Mouse (Mus musculus): ENCODE measurements around the gene Cfap298.

Cfap298 gene

DNA sequence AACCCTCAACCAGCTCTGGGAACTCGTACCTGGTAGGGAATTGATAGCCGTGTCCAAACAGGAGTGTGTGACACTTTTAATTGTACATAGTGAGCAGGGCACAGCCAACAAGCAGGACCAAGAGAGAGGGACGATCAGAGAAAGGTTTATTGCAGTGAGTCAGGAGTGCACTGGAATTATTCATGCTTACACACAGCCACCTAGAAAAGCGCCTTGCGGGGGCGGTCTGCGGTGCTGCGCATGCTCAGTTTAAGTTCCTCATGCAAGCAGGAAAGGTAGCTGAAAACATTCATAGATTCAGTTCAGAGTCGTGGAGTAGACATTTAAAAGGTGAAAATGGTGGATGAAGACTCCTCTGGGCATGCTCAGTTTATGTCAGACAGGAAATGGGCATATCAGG lies 44.2 kb downstream of the Cfap298 start:
- POLR2A ChIA-PET = interaction anchor here in 2 of 4 experiments (0.6 to 1.1 kb wide), 3 partner anchors 12 to 19 kb away, joined by 3 to 5 read pairs (median 3); no protein-coding TSS in a partner anchor
- CTCF ChIA-PET = interaction anchor here in 1 of 4 experiments (0.6 kb wide), 1 partner anchor 405 kb away, joined by 3 read pairs; no protein-coding TSS in a partner anchor

DNA sequence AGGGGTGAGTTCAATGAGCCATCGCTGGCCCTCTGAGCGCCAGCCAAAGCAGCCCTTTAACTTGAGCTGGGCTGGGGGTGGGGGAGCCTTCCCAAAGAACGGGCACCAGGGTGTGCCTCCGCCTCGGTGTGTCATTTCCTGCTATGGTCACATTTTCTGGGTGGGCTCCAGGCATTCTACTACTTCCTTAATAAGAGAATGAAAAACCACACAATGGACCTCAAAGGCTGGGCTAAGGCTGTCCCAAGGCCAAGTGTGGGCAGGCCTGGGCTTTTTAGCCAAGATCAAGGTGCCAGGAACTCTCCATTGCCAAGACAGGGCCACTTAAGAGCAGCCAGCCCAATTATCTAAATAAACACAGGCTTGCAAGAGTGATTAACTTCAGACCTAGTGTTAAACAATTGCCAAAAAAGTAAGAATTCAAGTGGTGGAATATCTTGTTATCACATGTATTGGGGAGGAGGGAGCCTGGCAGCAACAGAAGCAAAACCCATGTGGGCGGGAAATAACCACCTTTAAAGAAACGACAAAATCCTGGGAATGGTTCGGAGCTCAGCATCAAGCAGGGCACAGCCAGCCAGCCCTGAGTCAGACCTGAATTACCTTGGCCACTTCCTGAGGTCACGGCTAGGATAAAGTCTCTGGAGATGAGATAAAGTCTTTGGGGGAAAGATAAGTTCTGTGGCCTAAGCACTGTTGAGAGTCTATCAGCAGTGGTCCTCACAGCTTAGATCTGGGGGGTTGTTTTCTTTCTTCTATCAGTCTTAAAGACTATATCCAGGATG lies 48.9 kb downstream of the Cfap298 start:
- POLR2A ChIA-PET = interaction anchor here in 1 of 4 experiments (0.6 kb wide), 1 partner anchor 379 kb away, joined by 5 read pairs; no protein-coding TSS in a partner anchor
- CTCF ChIA-PET = no interaction called here

DNA sequence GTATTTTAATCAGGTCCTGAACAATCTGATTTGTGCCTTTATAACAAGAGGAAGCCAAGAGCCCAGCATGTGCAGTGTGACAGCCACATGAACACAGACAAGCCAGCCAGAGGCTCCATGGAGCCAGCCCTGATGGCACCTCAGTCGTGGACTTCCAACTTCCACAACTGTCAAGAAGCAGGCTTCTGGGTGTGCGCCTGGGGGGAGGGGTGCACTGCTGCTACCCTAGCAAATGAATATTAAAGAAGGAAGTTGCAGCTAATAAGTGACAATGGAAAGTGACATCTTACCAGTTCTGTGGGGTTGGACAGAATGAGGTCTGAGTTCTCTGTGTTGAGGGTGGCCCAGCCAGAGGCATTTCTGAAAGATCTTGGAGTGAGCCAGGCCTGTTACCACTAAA lies 49.6 kb downstream of the Cfap298 start:
- CTCF ChIA-PET = no interaction called here

DNA sequence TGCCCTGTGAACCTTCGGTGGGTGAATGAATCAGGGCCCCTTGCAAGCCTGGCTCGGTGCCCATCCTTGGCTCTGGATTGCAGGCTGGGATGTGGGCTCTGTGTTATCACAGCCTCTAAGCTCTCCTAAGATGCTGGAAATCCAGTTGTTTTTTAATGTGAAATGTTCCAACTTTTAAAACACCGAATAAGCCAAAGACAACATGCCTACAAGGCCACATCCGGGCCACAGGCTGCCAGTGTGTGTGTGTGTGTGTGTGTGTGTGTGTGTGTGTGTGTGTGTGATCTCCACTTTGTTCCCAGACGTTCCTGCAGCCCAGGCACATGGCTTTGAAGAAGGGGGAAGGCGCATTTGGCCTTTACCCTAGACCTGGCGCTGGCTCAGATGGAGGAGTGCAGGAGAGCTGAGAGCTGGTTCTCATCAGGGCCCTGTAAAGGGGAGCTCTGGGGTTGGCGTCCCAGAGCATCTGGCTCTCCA lies 52.4 kb downstream of the Cfap298 start:
- ChIA-PET POLR2A (interaction anchor here in 1 of 4 experiments (0.7 kb wide), 1 partner anchor 298 kb away, joined by 4 read pairs; no protein-coding TSS in a partner anchor), CTCF (interaction anchor here in 1 of 4 experiments (0.6 kb wide), 1 partner anchor 478 kb away, joined by 3 read pairs; no protein-coding TSS in a partner anchor)

More for the DNA sequence above, 49.6 kb downstream of the Cfap298 start:
- POLR2A ChIA-PET = no interaction called here

DNA sequence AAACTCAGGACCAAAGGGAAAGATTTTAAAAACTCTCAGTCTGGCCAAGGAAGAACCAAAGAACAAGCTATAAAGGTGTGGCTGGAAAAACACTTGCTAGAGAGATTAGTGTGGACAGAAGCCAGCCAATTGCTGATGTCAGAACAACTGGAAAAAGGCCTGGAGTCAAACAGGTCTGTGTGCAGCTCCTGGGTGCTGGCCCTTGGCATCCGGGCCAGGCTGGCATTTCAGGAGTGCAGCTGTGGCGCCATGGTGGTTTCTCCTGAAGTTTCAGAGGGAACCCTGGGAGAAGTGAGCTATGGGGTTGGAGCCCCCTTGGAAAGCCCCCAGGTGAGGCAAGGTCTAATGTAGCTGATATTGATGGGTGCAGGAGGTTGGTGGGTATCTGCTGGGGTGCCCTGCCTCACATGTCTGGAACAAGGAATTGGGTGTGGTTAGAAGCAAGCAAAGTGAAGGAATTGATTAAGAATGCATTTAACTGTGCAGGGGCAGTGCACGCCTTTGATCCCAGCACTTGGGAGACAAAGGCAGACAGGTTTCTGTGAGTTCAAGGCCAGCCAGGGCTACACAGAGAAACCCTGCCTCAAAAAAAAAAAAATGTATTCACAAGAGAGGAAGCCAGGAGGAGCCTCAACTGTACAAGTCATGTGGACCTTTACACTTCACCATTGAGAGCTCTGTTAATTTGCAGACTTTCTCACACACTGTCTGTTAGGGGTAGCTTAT lies 56.6 kb downstream of the Cfap298 start:
- POLR2A ChIA-PET = interaction anchor here in 2 of 4 experiments (0.6 to 0.8 kb wide), 4 partner anchors 13 to 48 kb away, joined by 3 to 5 read pairs (median 3); no protein-coding TSS in a partner anchor
- CTCF ChIA-PET = interaction anchor here in 3 of 4 experiments (0.7 to 1.2 kb wide), 3 partner anchors 9 to 115 kb away, joined by 3 read pairs; no protein-coding TSS in a partner anchor

Data from embryonic stem cell, embryonic (primary cell).